Mouse (Mus musculus): Measurements from ENCODE around the gene Inpp5a. TPM values are rescaled to one million over a fixed set of nuclear protein-coding genes. Genes with fewer than 3 reads are reported as not detected.
A peak's percentile ranks its signal among the peaks of the same experiment; 100 is the strongest.

Gene Inpp5a
- total RNA-seq, 4 experiments from 2014 or later: 38.2 to 46.4 (median 39.6) TPM

- no peak for DNase-seq (ENCODE audit: low spot score in 2 of 2)
Observed at GRCm38 (mm10) chr7:139576064-139576686, 187.3 kb downstream of the Inpp5a start.

- DNase-seq (ENCODE audit: low spot score in 2 of 2): no peak
Observed at GRCm38 (mm10) chr7:139579261-139579905, 190.5 kb downstream of the Inpp5a start.

GRCm38 (mm10) chr7:139580851-139581775 lies 192.2 kb downstream of the Inpp5a start:
- DNase-seq (ENCODE audit: low spot score in 2 of 2): no peak

GRCm38 (mm10) chr7:139581801-139582571 lies 193.1 kb downstream of the Inpp5a start:
- DNase-seq (ENCODE audit: low spot score in 2 of 2): no peak

- DNase-seq (ENCODE audit: low spot score in 2 of 2): peak in 1 of 2 experiments; percentile 59
Observed at GRCm38 (mm10) chr7:139582595-139582994, 193.7 kb downstream of the Inpp5a start, which contains the start of gene Nkx6-2. Nkx6-2 (minus strand) TSS chr7:139582797.

- DNase-seq (ENCODE audit: low spot score in 2 of 2): no peak
Observed at GRCm38 (mm10) chr7:139583094-139583737, 194.3 kb downstream of the Inpp5a start.

GRCm38 (mm10) chr7:139584221-139585175 lies 195.6 kb downstream of the Inpp5a start:
- DNase-seq (ENCODE audit: low spot score in 2 of 2): no peak

- DNase-seq (ENCODE audit: low spot score in 2 of 2): no peak
Observed at GRCm38 (mm10) chr7:139585183-139585821, 196.4 kb downstream of the Inpp5a start.

GRCm38 (mm10) chr7:139587919-139588318 lies 199.0 kb downstream of the Inpp5a start:
- no peak for DNase-seq (ENCODE audit: low spot score in 2 of 2)

GRCm38 (mm10) chr7:139590302-139590701 lies 201.4 kb downstream of the Inpp5a start:
- no peak for DNase-seq (ENCODE audit: low spot score in 2 of 2)

- DNase-seq (ENCODE audit: low spot score in 2 of 2): no peak
Observed at GRCm38 (mm10) chr7:139591311-139591710, 202.4 kb downstream of the Inpp5a start.

GRCm38 (mm10) chr7:139595311-139595710 lies 206.4 kb downstream of the Inpp5a start:
- DNase-seq (ENCODE audit: low spot score in 2 of 2): no peak

- no peak for DNase-seq (ENCODE audit: low spot score in 2 of 2)
Observed at GRCm38 (mm10) chr7:139595862-139596261, 207.0 kb downstream of the Inpp5a start.

- DNase-seq (ENCODE audit: low spot score in 2 of 2): no peak
Observed at GRCm38 (mm10) chr7:139610328-139610727, 221.4 kb downstream of the Inpp5a start.

- peak; percentile 37 to 71 for DNase-seq (ENCODE audit: low spot score in 2 of 2)
Observed at GRCm38 (mm10) chr7:139615767-139616766, 227.2 kb downstream of the Inpp5a start.

GRCm38 (mm10) chr7:139622568-139622967 lies 233.7 kb downstream of the Inpp5a start:
- no peak for DNase-seq (ENCODE audit: low spot score in 2 of 2)

- no peak for DNase-seq (ENCODE audit: low spot score in 2 of 2)
Observed at GRCm38 (mm10) chr7:139625156-139625555, 236.2 kb downstream of the Inpp5a start.
